Mouse (Mus musculus): Measurements from ENCODE around the gene Catsperd.

DNA sequence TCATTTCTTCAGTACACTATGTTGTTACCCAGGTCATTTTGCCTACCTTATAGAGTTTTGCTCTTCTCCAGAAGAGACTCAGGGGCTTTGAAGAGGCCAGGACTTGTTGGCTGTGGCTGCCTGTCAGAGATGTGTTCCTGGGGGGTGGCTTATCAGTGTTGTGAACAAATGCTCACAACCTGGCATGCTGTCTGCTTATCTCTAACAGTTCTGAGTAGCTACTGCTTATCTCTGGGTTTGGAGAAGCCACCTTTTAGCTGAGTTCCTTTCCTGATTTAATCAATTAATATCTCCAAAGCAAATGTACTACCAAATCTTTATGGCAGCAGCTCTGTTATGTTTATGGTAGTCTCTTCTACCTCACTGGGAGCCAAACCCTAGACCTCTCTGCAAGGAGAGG is 60.1 kb downstream of the Catsperd start:
- no peak; the same call in 1 of the 2 replicates for TF ChIP-seq CHD2 (IDR thresholded peaks at IDR 0.05; ENCODE audit: low read length)
- TF ChIP-seq TCF12 (IDR thresholded peaks at IDR 0.05; ENCODE audit: low read depth, low read length), result peak; percentile 100
- no peak for TF ChIP-seq CTCF (IDR thresholded peaks at IDR 0.05 in 2 of 3, conservative IDR thresholded peaks at IDR 0.05 in 1 of 3; ENCODE audit: control insufficient read depth in 1 of 3, insufficient read depth in 1 of 3, low read depth in 2 of 3, low read length in 3 of 3, poor library complexity in 1 of 3, severe bottlenecking in 1 of 3)
- peak; percentile 67; the same call in 1 of the 2 replicates for TF ChIP-seq POLR2AphosphoS2 (IDR thresholded peaks at IDR 0.05; ENCODE audit: low read length)
- TF ChIP-seq ZMIZ1 (IDR thresholded peaks at IDR 0.05; ENCODE audit: low read depth, low read length), result 0 out of 2 replicates have a peak, but pooled peaks have one; percentile 52
- TF ChIP-seq MYC (IDR thresholded peaks at IDR 0.05; ENCODE audit: low read depth, low read length), result peak; percentile 73; the same call in 1 of the 2 replicates
- no peak for TF ChIP-seq RAD21 (IDR thresholded peaks at IDR 0.05; ENCODE audit: low read depth, low read length)
- no peak for TF ChIP-seq E2F4 (IDR thresholded peaks at IDR 0.05; ENCODE audit: borderline replicate concordance, low read depth, low read length)
- peak; percentile 87 for TF ChIP-seq MXI1 (IDR thresholded peaks at IDR 0.05; ENCODE audit: low read depth, low read length)
- TF ChIP-seq SMC3 (IDR thresholded peaks at IDR 0.05; ENCODE audit: low read depth, low read length), result no peak
- TF ChIP-seq POLR2A (IDR thresholded peaks at IDR 0.05; ENCODE audit: control insufficient read depth in 1 of 2, insufficient read depth in 1 of 2, low read depth in 1 of 2, low read length in 2 of 2, poor library complexity in 1 of 2), result no peak
- no peak for TF ChIP-seq USF1 (IDR thresholded peaks at IDR 0.05; ENCODE audit: low read depth, low read length)

Measured in MEL (cell line).